In genomic region chr1:179923661-179924405, GRCm38 (mm10) we compare ENCODE assay signal across 15 mouse cellular contexts. TPM values are rescaled to one million over a fixed set of nuclear protein-coding genes. Genes with fewer than 3 reads are reported as not detected.
DNase-seq lines count a peak whose midpoint lies in the region; ATAC-seq and TF ChIP-seq lines count a peak whose summit lies in the region.
"Had no signal": no experiment of that assay in that cellular context is flagged by ENCODE, and none has a peak within 500 bp of the region (broad histone marks: within the 10 kb centered on the region; RNA-seq: fewer than 3 reads in every experiment).

No protein-coding gene starts in this region.

- 60% methylated on average over 10 of the region's 10 CpGs for WGBS in kidney, embryonic 14.5 days
- 50% methylated on average over 10 of the region's 10 CpGs for WGBS in lung, postnatal 0 days

- no peaks in the 10 kb centered on the region for H3K36me3 ChIP-seq in kidney, embryonic 14.5 days (ENCODE audit: control insufficient read depth, insufficient read depth, low read length)
- no peaks in the 10 kb centered on the region for H3K36me3 ChIP-seq in lung, postnatal 0 days (ENCODE audit: insufficient read depth, low read length)
- H3K36me3 ChIP-seq: embryonic facial prominence, embryonic 12.5 days; heart, embryonic 13.5 days; lung, embryonic 15.5 days had no signal

- H3K4me3 ChIP-seq in kidney, embryonic 14.5 days (ENCODE audit: low read length): no peak overlapping the region
- H3K4me3 ChIP-seq in lung, postnatal 0 days (ENCODE audit: low read depth, low read length): no peak overlapping the region
- H3K4me3 ChIP-seq: embryonic facial prominence, embryonic 12.5 days; heart, embryonic 13.5 days; lung, embryonic 15.5 days had no signal

- H3K27ac ChIP-seq in kidney, embryonic 14.5 days (ENCODE audit: low read depth, low read length): 0 out of 2 replicates have a peak overlapping the region, but pooled peaks have one; percentile 7
- no peak overlapping the region for H3K27ac ChIP-seq in lung, postnatal 0 days (ENCODE audit: low read length)
- H3K27ac ChIP-seq: embryonic facial prominence, embryonic 12.5 days; heart, embryonic 13.5 days; lung, embryonic 15.5 days; stomach, postnatal 0 days had no signal

- no peak for TF ChIP-seq EP300 in lung, postnatal 0 days (IDR thresholded peaks at IDR 0.05)

- H3K4me1 ChIP-seq in kidney, embryonic 14.5 days (ENCODE audit: control insufficient read depth, insufficient read depth, low read length): no peaks in the 10 kb centered on the region
- no peaks in the 10 kb centered on the region for H3K4me1 ChIP-seq in lung, postnatal 0 days (ENCODE audit: insufficient read depth, low read depth, low read length)
- H3K4me1 ChIP-seq: embryonic facial prominence, embryonic 12.5 days; lung, embryonic 15.5 days had no signal

- no peak for TF ChIP-seq CTCF in lung, postnatal 0 days (IDR thresholded peaks at IDR 0.05)

- no peak overlapping the region for H3K4me2 ChIP-seq in kidney, embryonic 14.5 days (replicated peaks; ENCODE audit: low read depth, low read length)
- no peak overlapping the region for H3K4me2 ChIP-seq in lung, postnatal 0 days (replicated peaks; ENCODE audit: low read depth, low read length)
- H3K4me2 ChIP-seq: embryonic facial prominence, embryonic 12.5 days; heart, embryonic 13.5 days; lung, embryonic 15.5 days had no signal

- H3K27me3 ChIP-seq in kidney, embryonic 14.5 days (ENCODE audit: control insufficient read depth, insufficient read depth, low read length): no peaks in the 10 kb centered on the region
- H3K27me3 ChIP-seq in lung, postnatal 0 days (replicated peaks; ENCODE audit: insufficient read depth, low read length): no peaks in the 10 kb centered on the region
- H3K27me3 ChIP-seq: embryonic facial prominence, embryonic 12.5 days; heart, embryonic 13.5 days; lung, embryonic 15.5 days had no signal

- no peak for ATAC-seq in kidney, embryonic 14.5 days (ENCODE audit: low FRiP score, low TSS enrichment)
- no peak for ATAC-seq in lung, postnatal 0 days
- no peak for ATAC-seq in megakaryocyte-erythroid progenitor cell, adult 5-6 weeks (replicated peaks; ENCODE audit: low FRiP score, low TSS enrichment, poor library complexity, severe bottlenecking)

- H3K9me3 ChIP-seq in kidney, embryonic 14.5 days (ENCODE audit: control insufficient read depth, low read length): no peaks in the 10 kb centered on the region
- H3K9me3 ChIP-seq in lung, postnatal 0 days (ENCODE audit: low read length): no peaks in the 10 kb centered on the region
- H3K9me3 ChIP-seq: embryonic facial prominence, embryonic 12.5 days; heart, embryonic 13.5 days; lung, embryonic 15.5 days had no signal

- DNase-seq in kidney, adult 8-10 months: no peak
- peak; percentile 31 for DNase-seq in lung, postnatal 0 days (ENCODE audit: low spot score)
- no peak for DNase-seq in lung, postnatal 25 days (ENCODE audit: low spot score)
- peak; percentile 71 for DNase-seq in Muller cell, postnatal 12 days (ENCODE audit: inconsistent ontology term)
- peak; percentile 44 for DNase-seq in gonadal fat pad, adult 2 months (ENCODE audit: low read depth)
- DNase-seq: adrenal gland, adult 2 months; cerebellum, adult 11-12 months; midbrain, embryonic 14.5 days; thymus, postnatal 4 days had no signal

- no peak overlapping the region for H3K9ac ChIP-seq in kidney, embryonic 14.5 days (ENCODE audit: low read depth, low read length)
- no peak overlapping the region for H3K9ac ChIP-seq in lung, postnatal 0 days (replicated peaks; ENCODE audit: low read depth)
- H3K9ac ChIP-seq: embryonic facial prominence, embryonic 12.5 days; heart, embryonic 13.5 days; lung, embryonic 15.5 days had no signal

RNA-seq across cellular contexts. Expression of gene Cdc42bpa, which starts 36.4 kb away (rescaled TPM):
- 15.2 and 19.7 TPM in 2 replicates for polyA plus RNA-seq in kidney, embryonic 14.5 days (2014; fragmentation: Nextera tagmentation; extraction: Ambion mirVana)
- 17.9 and 21.2 TPM in 2 replicates for polyA plus RNA-seq in lung, postnatal 0 days (2015; fragmentation: Nextera tagmentation; extraction: Ambion mirVana)
- 23.4 and 25.4 TPM in 2 replicates for polyA plus RNA-seq in gonadal fat pad, adult 2 months (2012; rRNA removed)
- total RNA-seq in megakaryocyte-erythroid progenitor cell, adult 5-6 weeks (2014; fragmentation: Nextera tagmentation): 34.5 and 34.6 TPM in 2 replicates
- total RNA-seq in megakaryocyte-erythroid progenitor cell, adult 5-6 weeks (2017): 25.1 and 29.7 TPM in 2 replicates

Comparison
In these comparisons a context has a peak if more than half of its experiments do, and no peak if none do; other contexts are left out.
1. DNase-seq: peak in lung, postnatal 0 days (single experiment), Muller cell, postnatal 12 days (single experiment) and gonadal fat pad, adult 2 months (single experiment); none in kidney, adult 8-10 months (0 of 2) and lung, postnatal 25 days (single experiment).